Mouse (Mus musculus) limb, embryonic 12.5 days (tissue): ENCODE results near the gene Galnt2. TPM values are rescaled to one million over a fixed set of nuclear protein-coding genes. Genes with fewer than 3 reads are reported as not detected.

Experiments used
- ATAC-seq: fragments of 200-750 bp; cut with Nextera tagmentation; 2 replicates; pipeline ENCODE4 v1.8.0; 2017; ENCODE audit warnings: low read depth, moderate TSS enrichment; ENCODE audit not compliant: insufficient number of reproducible peaks, insufficient read depth, low FRiP score, low TSS enrichment
- H3K27ac ChIP-seq: fragments of 300-500 bp; sonication (generic); 2 replicates; pipeline ENCODE4 v1.5.1; 2016; ENCODE audit warnings: mild to moderate bottlenecking, moderate library complexity
- H3K27me3 ChIP-seq: fragments of 300-500 bp; sonication (generic); 2 replicates; pipeline ENCODE4 v1.6.1; 2016; ENCODE audit warnings: mild to moderate bottlenecking, moderate library complexity
- H3K36me3 ChIP-seq: fragments of 300-500 bp; sonication (generic); 2 replicates; pipeline ENCODE4 v1.6.1; 2016; ENCODE audit warnings: mild to moderate bottlenecking, moderate library complexity
- H3K4me1 ChIP-seq: fragments of 300-500 bp; sonication (generic); replicated peaks from 2 replicates; pipeline ENCODE4 v1.6.1; 2016
- H3K4me2 ChIP-seq: fragments of 300-500 bp; sonication (generic); 2 replicates; pipeline ENCODE4 v1.6.1; 2016; ENCODE audit warnings: mild to moderate bottlenecking, moderate library complexity
- H3K4me3 ChIP-seq: fragments of 300-500 bp; sonication (generic); replicated peaks from 2 replicates; pipeline ENCODE4 v1.5.1; 2016; ENCODE audit warnings: mild to moderate bottlenecking
- H3K9ac ChIP-seq: fragments of 300-500 bp; sonication (generic); replicated peaks from 2 replicates; pipeline ENCODE4 v1.6.1; 2016; ENCODE audit warnings: mild to moderate bottlenecking, moderate library complexity
- H3K9me3 ChIP-seq: fragments of 300-500 bp; sonication (generic); 2 replicates; pipeline ENCODE4 v1.6.1; 2016; ENCODE audit warnings: mild to moderate bottlenecking, moderate library complexity
- WGBS: fragments of 180-500 bp; shearing (Covaris S2); methylation state at CpG from one replicate; pipeline ENCODE4 v1.1.7; 2016; 5-methylcytosine and 5-hydroxymethylcytosine counted together
- polyA plus RNA-seq: library from polyadenylated mRNA; unstranded; fragments of >200 nt; fragmentation: Nextera tagmentation; extraction: Ambion mirVana; gene quantifications from 2 replicates; pipeline ENCODE4 v1.2.1, GENCODE M21; 2016

Gene Galnt2
- polyA plus RNA-seq, 1 experiment from 2014 or later = 64.3 TPM

- Histone ChIP-seq H3K36me3 (peaks cover 22% of the 10 kb centered on the region), H3K4me3 (no peak overlapping the region), H3K9ac (no peak overlapping the region), H3K4me2 (no peak overlapping the region), H3K4me1 (peaks cover 11% of the 10 kb centered on the region), H3K27ac (no peak overlapping the region), H3K9me3 (no peaks in the 10 kb centered on the region), H3K27me3 (no peaks in the 10 kb centered on the region)
- ATAC-seq = no peak
- 54% methylated on average over 1 of the region's 1 CpGs for WGBS
Measured at GRCm38 (mm10) chr8:124348087-124348486, 116.9 kb downstream of the Galnt2 start.

- peaks cover 11% of the 10 kb centered on the region for H3K4me1 ChIP-seq
- H3K9me3 ChIP-seq = no peaks in the 10 kb centered on the region
- no peak overlapping the region for H3K27ac ChIP-seq
- H3K4me2 ChIP-seq = no peak overlapping the region
- no peaks in the 10 kb centered on the region for H3K27me3 ChIP-seq
- ATAC-seq = no peak
- 42% methylated on average over 7 of the region's 7 CpGs for WGBS
- no peak overlapping the region for H3K9ac ChIP-seq
- H3K4me3 ChIP-seq = no peak overlapping the region
- peaks cover 6% of the 10 kb centered on the region for H3K36me3 ChIP-seq
Measured at GRCm38 (mm10) chr8:124349663-124350062, 118.5 kb downstream of the Galnt2 start.

GRCm38 (mm10) chr8:124351636-124352035 lies 120.4 kb downstream of the Galnt2 start:
- no peak overlapping the region for H3K27ac ChIP-seq
- peaks cover 7% of the 10 kb centered on the region for H3K4me1 ChIP-seq
- no peaks in the 10 kb centered on the region for H3K27me3 ChIP-seq
- H3K9me3 ChIP-seq = no peaks in the 10 kb centered on the region
- H3K9ac ChIP-seq = no peak overlapping the region
- no peak for ATAC-seq
- H3K36me3 ChIP-seq = no peaks in the 10 kb centered on the region
- no peak overlapping the region for H3K4me3 ChIP-seq
- WGBS = 63% methylated on average over 5 of the region's 5 CpGs
- H3K4me2 ChIP-seq = no peak overlapping the region

- Histone ChIP-seq H3K9ac (no peak overlapping the region), H3K36me3 (no peaks in the 10 kb centered on the region), H3K27ac (no peak overlapping the region), H3K4me1 (no peaks in the 10 kb centered on the region), H3K27me3 (no peaks in the 10 kb centered on the region), H3K4me3 (no peak overlapping the region), H3K9me3 (peaks cover 3% of the 10 kb centered on the region; the same call in 1 of the 2 replicates), H3K4me2 (no peak overlapping the region)
- ATAC-seq = no peak
- WGBS = 78% methylated on average over 3 of the region's 3 CpGs
Measured at GRCm38 (mm10) chr8:124360911-124361310, 129.7 kb downstream of the Galnt2 start.

- Histone ChIP-seq H3K36me3 (no peaks in the 10 kb centered on the region), H3K9me3 (peaks cover 3% of the 10 kb centered on the region; the same call in 1 of the 2 replicates), H3K27me3 (no peaks in the 10 kb centered on the region), H3K9ac (no peak overlapping the region), H3K4me3 (no peak overlapping the region), H3K27ac (no peak overlapping the region), H3K4me1 (no peaks in the 10 kb centered on the region), H3K4me2 (no peak overlapping the region)
- no peak for ATAC-seq
- WGBS = 78% methylated on average over 11 of the region's 11 CpGs
Measured at GRCm38 (mm10) chr8:124361773-124362427, 130.7 kb downstream of the Galnt2 start.

- Histone ChIP-seq H3K9ac (no peak overlapping the region), H3K36me3 (no peaks in the 10 kb centered on the region), H3K9me3 (peaks cover 3% of the 10 kb centered on the region; the same call in 1 of the 2 replicates), H3K27ac (no peak overlapping the region), H3K4me1 (no peaks in the 10 kb centered on the region), H3K4me3 (no peak overlapping the region), H3K27me3 (no peaks in the 10 kb centered on the region), H3K4me2 (no peak overlapping the region)
- ATAC-seq = no peak
- WGBS = 78% methylated on average over 7 of the region's 7 CpGs
Measured at GRCm38 (mm10) chr8:124362589-124362988, 131.4 kb downstream of the Galnt2 start.

- whole genome bisulfite sequencing = 93% methylated on average over 15 of the region's 15 CpGs
- Histone ChIP-seq H3K9ac (no peak overlapping the region), H3K36me3 (no peaks in the 10 kb centered on the region), H3K4me2 (no peak overlapping the region), H3K9me3 (peaks cover 3% of the 10 kb centered on the region; the same call in 1 of the 2 replicates), H3K4me1 (no peaks in the 10 kb centered on the region), H3K27ac (no peak overlapping the region), H3K4me3 (no peak overlapping the region), H3K27me3 (no peaks in the 10 kb centered on the region)
- ATAC-seq = no peak
Measured at GRCm38 (mm10) chr8:124363337-124363736, 132.1 kb downstream of the Galnt2 start.

GRCm38 (mm10) chr8:124368213-124368612 lies 137.0 kb downstream of the Galnt2 start:
- Histone ChIP-seq H3K4me1 (no peaks in the 10 kb centered on the region), H3K27me3 (no peaks in the 10 kb centered on the region), H3K9me3 (no peaks in the 10 kb centered on the region), H3K9ac (no peak overlapping the region), H3K27ac (no peak overlapping the region), H3K4me2 (no peak overlapping the region), H3K36me3 (no peaks in the 10 kb centered on the region), H3K4me3 (no peak overlapping the region)
- no peak for ATAC-seq
- 20% methylated on average over 8 of the region's 8 CpGs for WGBS

GRCm38 (mm10) chr8:124370422-124371183 lies 139.4 kb downstream of the Galnt2 start:
- Histone ChIP-seq H3K27me3 (no peaks in the 10 kb centered on the region), H3K9me3 (no peaks in the 10 kb centered on the region), H3K4me1 (no peaks in the 10 kb centered on the region), H3K9ac (no peak overlapping the region), H3K36me3 (no peaks in the 10 kb centered on the region), H3K4me2 (no peak overlapping the region), H3K27ac (no peak overlapping the region), H3K4me3 (no peak overlapping the region)
- no peak for ATAC-seq
- WGBS = 78% methylated on average over 17 of the region's 17 CpGs

GRCm38 (mm10) chr8:124371410-124372123 lies 140.4 kb downstream of the Galnt2 start:
- Histone ChIP-seq H3K9ac (no peak overlapping the region), H3K27me3 (no peaks in the 10 kb centered on the region), H3K4me1 (no peaks in the 10 kb centered on the region), H3K36me3 (no peaks in the 10 kb centered on the region), H3K4me3 (no peak overlapping the region), H3K27ac (no peak overlapping the region), H3K4me2 (no peak overlapping the region), H3K9me3 (no peaks in the 10 kb centered on the region)
- ATAC-seq = no peak
- 88% methylated on average over 23 of the region's 23 CpGs for WGBS

GRCm38 (mm10) chr8:124373753-124374152 lies 142.6 kb downstream of the Galnt2 start:
- no peaks in the 10 kb centered on the region for H3K36me3 ChIP-seq
- H3K9ac ChIP-seq = no peak overlapping the region
- no peaks in the 10 kb centered on the region for H3K9me3 ChIP-seq
- ATAC-seq = no peak
- no peak overlapping the region for H3K27ac ChIP-seq
- WGBS = 86% methylated on average over 5 of the region's 5 CpGs
- no peak overlapping the region for H3K4me2 ChIP-seq
- H3K27me3 ChIP-seq = no peaks in the 10 kb centered on the region
- H3K4me1 ChIP-seq = no peaks in the 10 kb centered on the region
- no peak overlapping the region for H3K4me3 ChIP-seq
